Mouse (Mus musculus): ENCODE measurements at regions not wholly inside any gene's neighbourhood (a gene's known extent, or its start where the extent isn't known, plus 50 kb on each side); places are given as distances from the start of the nearest gene placed in this dataset.

DNA sequence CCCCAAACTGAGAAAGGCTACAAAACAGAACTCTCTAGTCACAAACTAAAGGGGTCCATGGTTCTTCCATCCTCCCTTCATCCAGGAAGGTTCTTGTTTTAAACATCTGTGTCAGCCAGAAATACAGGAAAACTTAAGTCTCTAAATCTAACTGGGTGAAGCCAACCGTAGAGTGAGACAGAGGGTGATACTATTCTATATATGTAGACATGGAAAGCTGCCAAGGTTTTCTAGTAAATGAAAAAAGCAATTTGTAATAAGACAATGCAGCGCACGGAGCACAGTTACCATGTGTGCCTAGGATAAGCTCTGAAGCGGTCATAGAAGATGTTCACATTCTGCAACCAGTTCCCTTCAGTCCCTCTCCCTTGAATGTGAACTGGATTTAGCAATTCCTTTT is 55.4 kb downstream of the Ppp1r3c start:
- Histone ChIP-seq H3K4me1 (ENCODE audit: control insufficient read depth, insufficient read depth, low read length) (peaks cover 10% of the 10 kb centered on the region), H3K4me2 (ENCODE audit: low read depth, low read length) (no peak overlapping the region), H3K27me3 (replicated peaks; ENCODE audit: control insufficient read depth, insufficient read depth, low read length) (no peaks in the 10 kb centered on the region), H3K36me3 (ENCODE audit: control insufficient read depth, insufficient read depth, low read length) (no peaks in the 10 kb centered on the region), H3K27ac (ENCODE audit: low read length) (no peak overlapping the region), H3K9me3 (ENCODE audit: control insufficient read depth, low read length) (no peaks in the 10 kb centered on the region), H3K4me3 (ENCODE audit: low read length) (no peak overlapping the region), H3K9ac (ENCODE audit: low read depth, low read length) (no peak overlapping the region)
- 0 out of 2 replicates have a peak, but pooled peaks have one; percentile 38 for ATAC-seq
- WGBS: 41% methylated on average over 4 of the region's 4 CpGs

- 61% methylated on average over 2 of the region's 2 CpGs for WGBS
- no peaks in the 10 kb centered on the region for H3K36me3 ChIP-seq (ENCODE audit: control insufficient read depth, insufficient read depth, low read length)
- ATAC-seq: no peak
- no peak overlapping the region for H3K9ac ChIP-seq (ENCODE audit: low read depth, low read length)
- no peak overlapping the region for H3K4me2 ChIP-seq (ENCODE audit: low read depth, low read length)
- no peaks in the 10 kb centered on the region for H3K9me3 ChIP-seq (ENCODE audit: control insufficient read depth, low read length)
- H3K27me3 ChIP-seq (replicated peaks; ENCODE audit: control insufficient read depth, insufficient read depth, low read length): no peaks in the 10 kb centered on the region
- H3K4me3 ChIP-seq (ENCODE audit: low read length): no peak overlapping the region
- H3K4me1 ChIP-seq (ENCODE audit: control insufficient read depth, insufficient read depth, low read length): peaks cover 10% of the 10 kb centered on the region
- no peak overlapping the region for H3K27ac ChIP-seq (ENCODE audit: low read length)
These were observed 56.1 kb downstream of the Ppp1r3c start for GRCm38 (mm10) chr19:36680322-36680721.

- Histone ChIP-seq H3K27ac (ENCODE audit: low read length) (no peak overlapping the region), H3K9ac (ENCODE audit: low read depth, low read length) (no peak overlapping the region), H3K36me3 (ENCODE audit: control insufficient read depth, insufficient read depth, low read length) (no peaks in the 10 kb centered on the region), H3K4me1 (ENCODE audit: control insufficient read depth, insufficient read depth, low read length) (peaks cover 10% of the 10 kb centered on the region), H3K4me2 (ENCODE audit: low read depth, low read length) (no peak overlapping the region), H3K4me3 (ENCODE audit: low read length) (no peak overlapping the region), H3K9me3 (ENCODE audit: control insufficient read depth, low read length) (no peaks in the 10 kb centered on the region), H3K27me3 (replicated peaks; ENCODE audit: control insufficient read depth, insufficient read depth, low read length) (no peaks in the 10 kb centered on the region)
- peak; percentile 26; the same call in 1 of the 2 replicates for ATAC-seq
- 36% methylated on average over 4 of the region's 4 CpGs for WGBS
These were observed 57.2 kb downstream of the Ppp1r3c start for GRCm38 (mm10) chr19:36679028-36679820.

GRCm38 (mm10) chr19:36678382-36679027 is 57.9 kb downstream of the Ppp1r3c start:
- Histone ChIP-seq H3K9me3 (ENCODE audit: control insufficient read depth, low read length) (no peaks in the 10 kb centered on the region), H3K27me3 (replicated peaks; ENCODE audit: control insufficient read depth, insufficient read depth, low read length) (no peaks in the 10 kb centered on the region), H3K36me3 (ENCODE audit: control insufficient read depth, insufficient read depth, low read length) (no peaks in the 10 kb centered on the region), H3K4me2 (ENCODE audit: low read depth, low read length) (no peak overlapping the region), H3K4me3 (ENCODE audit: low read length) (no peak overlapping the region), H3K4me1 (ENCODE audit: control insufficient read depth, insufficient read depth, low read length) (peaks cover 10% of the 10 kb centered on the region), H3K9ac (ENCODE audit: low read depth, low read length) (no peak overlapping the region), H3K27ac (ENCODE audit: low read length) (no peak overlapping the region)
- no peak for ATAC-seq
- WGBS: 65% methylated on average over 7 of the region's 7 CpGs

- Histone ChIP-seq H3K36me3 (ENCODE audit: control insufficient read depth, insufficient read depth, low read length) (no peaks in the 10 kb centered on the region), H3K27ac (ENCODE audit: low read length) (no peak overlapping the region), H3K27me3 (replicated peaks; ENCODE audit: control insufficient read depth, insufficient read depth, low read length) (no peaks in the 10 kb centered on the region), H3K9ac (ENCODE audit: low read depth, low read length) (no peak overlapping the region), H3K4me3 (ENCODE audit: low read length) (no peak overlapping the region), H3K4me1 (ENCODE audit: control insufficient read depth, insufficient read depth, low read length) (peaks cover 10% of the 10 kb centered on the region), H3K4me2 (ENCODE audit: low read depth, low read length) (no peak overlapping the region), H3K9me3 (ENCODE audit: control insufficient read depth, low read length) (no peaks in the 10 kb centered on the region)
- WGBS: 63% methylated on average over 18 of the region's 18 CpGs
- ATAC-seq: no peak
These were observed 59.1 kb downstream of the Ppp1r3c start for GRCm38 (mm10) chr19:36677101-36678081.

DNA sequence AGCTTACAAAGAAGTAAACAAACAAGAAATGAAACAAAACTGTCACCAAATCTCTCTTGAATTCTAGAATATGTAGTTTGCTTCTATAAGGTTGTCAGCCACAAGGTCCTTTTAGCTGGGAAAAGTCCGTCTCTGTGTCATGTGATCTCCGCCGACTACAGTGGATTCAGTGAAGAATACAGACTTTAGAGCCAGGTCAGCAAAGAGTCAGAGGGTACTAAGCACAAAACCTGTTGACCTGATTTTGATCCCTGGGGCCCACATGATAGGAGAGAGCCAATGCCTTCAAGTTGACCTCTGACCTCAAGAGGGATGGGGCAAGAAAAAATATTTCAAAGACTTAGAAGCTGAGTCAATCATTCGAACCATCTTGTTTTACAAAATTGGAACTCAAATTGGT is 61.5 kb downstream of the Ppp1r3c start:
- H3K9me3 ChIP-seq (ENCODE audit: control insufficient read depth, low read length): no peaks in the 10 kb centered on the region
- 85% methylated on average over 4 of the region's 4 CpGs for WGBS
- H3K9ac ChIP-seq (ENCODE audit: low read depth, low read length): no peak overlapping the region

DNA sequence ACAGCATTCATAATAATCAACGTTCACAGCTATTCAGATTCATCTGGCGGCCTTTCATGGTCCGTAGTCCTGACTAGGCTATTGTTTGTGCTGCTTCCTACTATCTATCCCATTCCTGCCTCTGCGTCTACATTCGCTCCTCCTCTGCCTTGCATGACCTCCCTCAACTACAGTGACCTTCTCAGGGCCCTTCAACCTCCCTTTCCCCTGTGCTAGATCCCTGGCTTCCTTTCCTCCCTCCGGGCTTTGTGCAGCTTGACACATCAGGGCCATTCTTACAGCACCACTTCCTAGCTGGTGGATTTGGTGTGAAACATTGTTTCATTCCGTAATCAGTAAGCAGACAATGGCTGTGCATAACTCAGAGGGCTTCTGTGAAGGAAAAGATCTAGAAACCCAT is 65.6 kb downstream of the Ppp1r3c start:
- 81% methylated on average over 7 of the region's 7 CpGs for WGBS
- H3K4me1 ChIP-seq (ENCODE audit: control insufficient read depth, insufficient read depth, low read length): 0 out of 2 replicates have a peak, but pooled peaks cover 2% of the 10 kb centered on the region
- H3K4me2 ChIP-seq (ENCODE audit: low read depth, low read length): no peak overlapping the region
- H3K4me3 ChIP-seq (ENCODE audit: low read length): no peak overlapping the region
- H3K27ac ChIP-seq (ENCODE audit: low read length): no peak overlapping the region
- no peaks in the 10 kb centered on the region for H3K9me3 ChIP-seq (ENCODE audit: control insufficient read depth, low read length)
- ATAC-seq: no peak
- H3K9ac ChIP-seq (ENCODE audit: low read depth, low read length): no peak overlapping the region
- H3K36me3 ChIP-seq (ENCODE audit: control insufficient read depth, insufficient read depth, low read length): no peaks in the 10 kb centered on the region
- no peaks in the 10 kb centered on the region for H3K27me3 ChIP-seq (replicated peaks; ENCODE audit: control insufficient read depth, insufficient read depth, low read length)

More for the DNA sequence above, 61.5 kb downstream of the Ppp1r3c start:
- Histone ChIP-seq H3K4me1 (ENCODE audit: control insufficient read depth, insufficient read depth, low read length) (peaks cover 10% of the 10 kb centered on the region; the same call in 1 of the 2 replicates), H3K27ac (ENCODE audit: low read length) (no peak overlapping the region), H3K36me3 (ENCODE audit: control insufficient read depth, insufficient read depth, low read length) (no peaks in the 10 kb centered on the region), H3K27me3 (replicated peaks; ENCODE audit: control insufficient read depth, insufficient read depth, low read length) (no peaks in the 10 kb centered on the region), H3K4me2 (ENCODE audit: low read depth, low read length) (no peak overlapping the region), H3K4me3 (ENCODE audit: low read length) (no peak overlapping the region)
- no peak for ATAC-seq
